ENCODE assay signal across 21 mouse cellular contexts in genomic region chrX:101851566-101852354, GRCm38 (mm10). TPM values are rescaled to one million over a fixed set of nuclear protein-coding genes. Genes with fewer than 3 reads are reported as not detected.
DNase-seq lines count a peak whose midpoint lies in the region; ATAC-seq and TF ChIP-seq lines count a peak whose summit lies in the region.
"Had no signal": no experiment of that assay in that cellular context is flagged by ENCODE, and none has a peak within 500 bp of the region (broad histone marks: within the 10 kb centered on the region; RNA-seq: fewer than 3 reads in every experiment).

No protein-coding gene starts in this region.

- no peak for TF ChIP-seq CTCF in stomach, postnatal 0 days (IDR thresholded peaks at IDR 0.05; ENCODE audit: low read depth)

- no peaks in the 10 kb centered on the region for H3K36me3 ChIP-seq in hindbrain, embryonic 10.5 days
- no peaks in the 10 kb centered on the region for H3K36me3 ChIP-seq in hindbrain, embryonic 13.5 days
- H3K36me3 ChIP-seq in stomach, embryonic 14.5 days (ENCODE audit: control insufficient read depth, insufficient read depth, low read length), result no peaks in the 10 kb centered on the region
- no peaks in the 10 kb centered on the region for H3K36me3 ChIP-seq in stomach, postnatal 0 days (ENCODE audit: control insufficient read depth, insufficient read depth, low read length)
- H3K36me3 ChIP-seq: forebrain, embryonic 12.5 days; heart, embryonic 15.5 days; limb, embryonic 13.5 days; liver, embryonic 13.5 days; neural tube, embryonic 13.5 days had no signal

- peaks cover 25% of the 10 kb centered on the region; the same call in 1 of the 2 replicates for H3K4me1 ChIP-seq in hindbrain, embryonic 10.5 days (replicated peaks)
- H3K4me1 ChIP-seq in hindbrain, embryonic 13.5 days (replicated peaks), result peaks cover 5% of the 10 kb centered on the region; the same call in 1 of the 2 replicates
- H3K4me1 ChIP-seq in stomach, embryonic 14.5 days (ENCODE audit: control insufficient read depth, insufficient read depth, low read length), result no peaks in the 10 kb centered on the region
- H3K4me1 ChIP-seq in stomach, postnatal 0 days (replicated peaks; ENCODE audit: control insufficient read depth, insufficient read depth), result no peaks in the 10 kb centered on the region
- H3K4me1 ChIP-seq: limb, embryonic 13.5 days; liver, embryonic 13.5 days; neural tube, embryonic 13.5 days had no signal

- H3K27me3 ChIP-seq in hindbrain, embryonic 10.5 days (ENCODE audit: insufficient read depth, poor library complexity, severe bottlenecking), result peaks cover 84% of the 10 kb centered on the region
- peaks cover 70% of the 10 kb centered on the region for H3K27me3 ChIP-seq in hindbrain, embryonic 13.5 days
- peaks cover 10% of the 10 kb centered on the region; the same call in 1 of the 2 replicates for H3K27me3 ChIP-seq in stomach, embryonic 14.5 days (ENCODE audit: control insufficient read depth, insufficient read depth, low read length)
- no peaks in the 10 kb centered on the region for H3K27me3 ChIP-seq in stomach, postnatal 0 days (ENCODE audit: control insufficient read depth, insufficient read depth, low read length)
- H3K27me3 ChIP-seq: CH12.LX had no signal

- no peak for TF ChIP-seq EP300 in stomach, postnatal 0 days (optimal IDR thresholded peaks at IDR 0.05)

- peak; percentile 38 for DNase-seq in hindbrain, embryonic 10.5 days (ENCODE audit: low spot score)
- DNase-seq in stomach, postnatal 0 days (ENCODE audit: low spot score), result no peak
- DNase-seq in cerebellum, adult 9-11 months, result peak; percentile 77
- no peak for DNase-seq in lung, postnatal 10 days
- no peak for DNase-seq in thymus, adult 18-20 months
- DNase-seq: gastrocnemius, adult 2 months; heart, adult 11 months; kidney, adult 9 months; kidney, postnatal 4 days; liver, embryonic 13.5 days; lung, embryonic 14.5 days; lung, postnatal 4 days had no signal

- H3K9me3 ChIP-seq in hindbrain, embryonic 10.5 days, result peaks cover 8% of the 10 kb centered on the region; the same call in 1 of the 2 replicates
- H3K9me3 ChIP-seq in hindbrain, embryonic 13.5 days, result no peaks in the 10 kb centered on the region
- H3K9me3 ChIP-seq in stomach, embryonic 14.5 days (ENCODE audit: control insufficient read depth, low read depth, low read length), result no peaks in the 10 kb centered on the region
- H3K9me3 ChIP-seq in stomach, postnatal 0 days (ENCODE audit: control insufficient read depth, low read length), result no peaks in the 10 kb centered on the region
- H3K9me3 ChIP-seq: forebrain, embryonic 12.5 days; heart, embryonic 15.5 days; limb, embryonic 13.5 days; liver, embryonic 13.5 days; neural tube, embryonic 13.5 days had no signal

- H3K4me3 ChIP-seq in hindbrain, embryonic 10.5 days, result no peak overlapping the region
- H3K4me3 ChIP-seq in hindbrain, embryonic 13.5 days, result no peak overlapping the region
- no peak overlapping the region for H3K4me3 ChIP-seq in stomach, embryonic 14.5 days (ENCODE audit: low read depth, low read length)
- no peak overlapping the region for H3K4me3 ChIP-seq in stomach, postnatal 0 days (ENCODE audit: low read depth, low read length)
- H3K4me3 ChIP-seq: forebrain, embryonic 12.5 days; gastrocnemius, adult 2 months; heart, embryonic 15.5 days; liver, embryonic 13.5 days; neural tube, embryonic 13.5 days had no signal

- no peak for ATAC-seq in hindbrain, embryonic 13.5 days (ENCODE audit: low FRiP score)
- no peak for ATAC-seq in stomach, embryonic 14.5 days (ENCODE audit: insufficient number of reproducible peaks, insufficient read depth, low FRiP score, low read depth)
- ATAC-seq in stomach, postnatal 0 days (ENCODE audit: low FRiP score, low TSS enrichment), result no peak
- ATAC-seq: inflammation-experienced regulatory T-cells, adult 6 months had no signal

- 34% methylated on average over 7 of the region's 7 CpGs for WGBS in hindbrain, embryonic 10.5 days
- WGBS in hindbrain, embryonic 13.5 days, result 53% methylated on average over 7 of the region's 7 CpGs
- WGBS in stomach, embryonic 14.5 days, result 58% methylated on average over 7 of the region's 7 CpGs
- 68% methylated on average over 7 of the region's 7 CpGs for WGBS in stomach, postnatal 0 days

- no peak overlapping the region for H3K9ac ChIP-seq in hindbrain, embryonic 13.5 days
- H3K9ac ChIP-seq in stomach, embryonic 14.5 days (replicated peaks; ENCODE audit: low read depth, low read length), result no peak overlapping the region
- H3K9ac ChIP-seq in stomach, postnatal 0 days (ENCODE audit: low read length), result no peak overlapping the region
- H3K9ac ChIP-seq: forebrain, embryonic 12.5 days; heart, embryonic 15.5 days; limb, embryonic 13.5 days; liver, embryonic 13.5 days; lung, embryonic 14.5 days; neural tube, embryonic 13.5 days had no signal

- H3K27ac ChIP-seq in hindbrain, embryonic 10.5 days, result no peak overlapping the region
- no peak overlapping the region for H3K27ac ChIP-seq in hindbrain, embryonic 13.5 days
- no peak overlapping the region for H3K27ac ChIP-seq in stomach, embryonic 14.5 days (ENCODE audit: low read length)
- no peak overlapping the region for H3K27ac ChIP-seq in stomach, postnatal 0 days (replicated peaks)
- H3K27ac ChIP-seq: forebrain, embryonic 12.5 days; gastrocnemius, adult 2 months; heart, embryonic 15.5 days; limb, embryonic 13.5 days; liver, embryonic 13.5 days; neural tube, embryonic 13.5 days had no signal

- no peak overlapping the region for H3K4me2 ChIP-seq in hindbrain, embryonic 13.5 days
- peak overlapping the region; percentile 53; the same call in 1 of the 2 replicates for H3K4me2 ChIP-seq in stomach, embryonic 14.5 days (replicated peaks; ENCODE audit: low read depth, low read length)
- no peak overlapping the region for H3K4me2 ChIP-seq in stomach, postnatal 0 days (replicated peaks; ENCODE audit: low read depth)
- H3K4me2 ChIP-seq: forebrain, embryonic 12.5 days; liver, embryonic 13.5 days; midbrain, embryonic 11.5 days; neural tube, embryonic 13.5 days had no signal

RNA-seq across cellular contexts. Expression of gene Nhsl2, which starts 2.6 kb away (rescaled TPM):
- polyA plus RNA-seq in hindbrain, embryonic 10.5 days (2016; fragmentation: Nextera tagmentation; extraction: Ambion mirVana), result 16.4 and 18.8 TPM in 2 replicates
- 5.2 and 7.1 TPM in 2 replicates for polyA plus RNA-seq in hindbrain, embryonic 13.5 days (2015; fragmentation: Nextera tagmentation; extraction: Ambion mirVana)
- 16.3 and 17.4 TPM in 2 replicates for polyA plus RNA-seq in stomach, embryonic 14.5 days (2014; fragmentation: Nextera tagmentation; extraction: Ambion mirVana)
- polyA plus RNA-seq in stomach, postnatal 0 days (2015; fragmentation: Nextera tagmentation; extraction: Ambion mirVana), result 2.2 TPM in 2 replicates

RNA-seq across cellular contexts. Expression of gene 8030474K03Rik, which starts 57.3 kb away (rescaled TPM):
- 0.27 and 0.29 TPM in 2 replicates for polyA plus RNA-seq in hindbrain, embryonic 10.5 days (2016; fragmentation: Nextera tagmentation; extraction: Ambion mirVana)
- 0.16 TPM in 1 of 2 replicates, not detected in the other for polyA plus RNA-seq in hindbrain, embryonic 13.5 days (2015; fragmentation: Nextera tagmentation; extraction: Ambion mirVana)
- 0.21 TPM in 1 of 2 replicates, not detected in the other for polyA plus RNA-seq in stomach, embryonic 14.5 days (2014; fragmentation: Nextera tagmentation; extraction: Ambion mirVana)
- polyA plus RNA-seq in stomach, postnatal 0 days (2015; fragmentation: Nextera tagmentation; extraction: Ambion mirVana), result not detected in 2 replicates
- polyA plus RNA-seq: forebrain, embryonic 12.5 days; lung, embryonic 14.5 days; midbrain, embryonic 11.5 days; neural tube, embryonic 13.5 days had no signal

RNA-seq across cellular contexts. Expression of gene Gm4779, which starts 57.5 kb away (rescaled TPM):
- 0.15 and 0.35 TPM in 2 replicates for polyA plus RNA-seq in hindbrain, embryonic 10.5 days (2016; fragmentation: Nextera tagmentation; extraction: Ambion mirVana)
- 0.10 TPM in 1 of 2 replicates, not detected in the other for polyA plus RNA-seq in hindbrain, embryonic 13.5 days (2015; fragmentation: Nextera tagmentation; extraction: Ambion mirVana)
- polyA plus RNA-seq in stomach, embryonic 14.5 days (2014; fragmentation: Nextera tagmentation; extraction: Ambion mirVana), result 0.42 TPM in 1 of 2 replicates, not detected in the other
- polyA plus RNA-seq in stomach, postnatal 0 days (2015; fragmentation: Nextera tagmentation; extraction: Ambion mirVana), result not detected in 2 replicates
- polyA plus RNA-seq: forebrain, embryonic 12.5 days; lung, embryonic 14.5 days; midbrain, embryonic 11.5 days; neural tube, embryonic 13.5 days had no signal

Comparison
In these comparisons a context has a peak if more than half of its experiments do, and no peak if none do; other contexts are left out.
1. DNase-seq: peak in hindbrain, embryonic 10.5 days (single experiment) and cerebellum, adult 9-11 months (single experiment); none in stomach, postnatal 0 days (single experiment), lung, postnatal 10 days (single experiment) and thymus, adult 18-20 months (0 of 2).